Mouse (Mus musculus): ENCODE data around the gene Sdhc.
"Not testable (repeated sequence)": the region's sequence is repeated elsewhere in the genome, so short reads cannot be mapped to it uniquely, and the experiment has no call there.

Gene Sdhc

DNA sequence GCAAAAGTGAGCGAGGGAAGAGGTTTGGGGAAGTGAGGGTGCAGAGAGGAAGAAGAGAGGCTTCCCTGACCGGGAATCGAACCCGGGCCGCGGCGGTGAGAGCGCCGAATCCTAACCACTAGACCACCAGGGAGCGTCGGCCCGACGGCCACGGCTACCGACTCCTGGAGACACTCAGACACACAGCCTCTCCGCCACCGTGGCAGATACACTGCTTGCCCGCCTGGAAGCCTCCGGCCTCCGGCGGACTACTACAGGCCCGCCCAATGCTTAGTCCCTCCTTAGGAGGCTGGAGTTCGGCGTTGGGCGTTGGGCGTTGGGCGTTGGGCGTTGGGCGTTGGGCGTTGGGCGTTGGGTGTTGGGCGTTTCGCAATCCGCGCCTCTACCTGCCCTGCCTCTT, 71.1 kb downstream of the Sdhc start:
- not testable (repeated sequence) for DNase-seq (ENCODE audit: low spot score)

DNA sequence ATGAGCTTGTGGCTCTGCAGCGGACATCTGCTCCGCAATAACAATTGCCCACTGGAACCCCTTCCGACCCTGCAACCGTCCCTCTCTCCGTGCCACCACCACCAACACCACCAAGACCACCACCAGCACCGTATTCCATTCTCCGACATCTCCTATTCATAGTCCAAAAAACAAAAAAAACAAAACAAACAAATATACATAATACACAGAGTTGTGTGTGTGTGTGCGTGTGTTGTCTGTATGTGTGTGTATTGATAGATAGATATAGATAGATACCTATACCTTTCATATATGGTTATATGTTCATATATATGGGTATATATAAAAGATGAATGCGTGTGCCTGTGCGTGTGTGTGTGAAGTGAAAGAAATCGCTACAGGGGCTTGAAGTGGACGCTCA, 72.0 kb downstream of the Sdhc start:
- DNase-seq (ENCODE audit: low spot score), result not testable (repeated sequence)

DNA sequence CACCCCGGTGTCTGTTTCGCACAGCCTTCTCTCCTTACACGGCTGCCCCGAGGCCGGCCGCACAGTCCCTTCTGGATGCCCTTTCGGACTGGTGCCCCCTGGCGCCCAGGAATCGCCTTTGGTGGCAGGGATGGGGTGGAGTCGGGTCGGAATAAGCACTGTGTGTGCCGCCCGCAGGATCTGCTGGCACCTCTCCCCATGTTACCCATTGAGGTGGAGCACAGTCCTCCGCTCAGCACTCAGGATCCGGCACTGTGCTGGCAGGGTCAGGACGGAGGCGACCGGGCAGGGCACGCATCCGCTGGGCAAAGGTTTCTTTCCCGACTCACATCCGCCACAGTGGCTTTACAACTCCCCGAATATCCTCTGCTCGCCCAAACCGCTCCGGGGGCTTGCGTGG, 72.4 kb downstream of the Sdhc start:
- not testable (repeated sequence) for DNase-seq (ENCODE audit: low spot score)

DNA sequence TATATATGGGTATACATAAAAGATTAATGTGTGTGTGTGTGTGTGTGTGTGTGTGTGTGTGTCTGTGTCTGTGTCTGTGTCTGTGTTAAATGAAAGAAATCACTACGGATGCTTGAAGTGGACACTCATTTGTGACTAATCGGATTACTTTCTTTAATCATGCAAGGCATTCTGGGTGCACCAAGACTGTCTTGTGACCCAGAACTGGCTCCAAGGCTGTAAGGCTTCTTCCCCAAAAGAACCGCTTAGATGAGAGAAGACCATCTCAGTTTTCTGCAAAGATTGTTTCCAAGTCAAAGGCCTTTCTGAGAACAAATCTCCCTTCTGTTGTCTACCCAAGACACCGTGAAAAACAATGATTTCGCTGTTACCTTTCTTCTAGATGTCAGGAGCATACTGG, 73.2 kb downstream of the Sdhc start:
- not testable (repeated sequence) for DNase-seq (ENCODE audit: low spot score)

Measured in urinary bladder, postnatal 10 days (tissue).